Mouse (Mus musculus) stomach, embryonic 16.5 days (tissue): ENCODE measurements around the gene Dmwd. TPM values are rescaled to one million over a fixed set of nuclear protein-coding genes. Genes with fewer than 3 reads are reported as not detected.
A peak's percentile ranks its signal among the peaks of the same experiment; 100 is the strongest.

ENCODE experiments used
- ATAC-seq: fragments of 200-750 bp; cut with Nextera tagmentation; 2 replicates; pipeline ENCODE4 v1.8.0; 2017; ENCODE audit warnings: moderate number of reproducible peaks, moderate TSS enrichment; ENCODE audit not compliant: insufficient read depth, low FRiP score
- H3K27ac ChIP-seq: fragments of 300-500 bp; sonication (generic); 2 replicates; pipeline ENCODE4 v1.5.1; 2014; ENCODE audit warnings: low read length
- H3K27me3 ChIP-seq: fragments of 300-500 bp; sonication (generic); 2 replicates; pipeline ENCODE4 v1.6.1; 2014; ENCODE audit warnings: low read length, control low read depth, mixed read lengths; ENCODE audit not compliant: control insufficient read depth, insufficient read depth
- H3K36me3 ChIP-seq: fragments of 300-500 bp; sonication (generic); 2 replicates; pipeline ENCODE4 v1.6.1; 2014; ENCODE audit warnings: low read length; ENCODE audit not compliant: control insufficient read depth, insufficient read depth
- H3K4me1 ChIP-seq: fragments of 300-500 bp; sonication (generic); 2 replicates; pipeline ENCODE4 v1.6.1; 2014; ENCODE audit warnings: low read length, control low read depth, mixed read lengths; ENCODE audit not compliant: control insufficient read depth, insufficient read depth
- H3K4me2 ChIP-seq: fragments of 300-500 bp; sonication (generic); 2 replicates; pipeline ENCODE4 v1.6.1; 2014; ENCODE audit warnings: low read depth, low read length, mixed read lengths
- H3K4me3 ChIP-seq: fragments of 300-500 bp; sonication (generic); replicated peaks from 2 replicates; pipeline ENCODE4 v1.5.1; 2014; ENCODE audit warnings: mild to moderate bottlenecking, low read length
- H3K9ac ChIP-seq: fragments of 300-500 bp; sonication (generic); 2 replicates; pipeline ENCODE4 v1.6.1; 2014; ENCODE audit warnings: low read length
- H3K9me3 ChIP-seq: fragments of 300-500 bp; sonication (generic); replicated peaks from 2 replicates; pipeline ENCODE4 v1.6.1; 2016; ENCODE audit warnings: low read length, control low read depth; ENCODE audit not compliant: control insufficient read depth
- WGBS: fragments of 180-500 bp; shearing (Covaris S2); extraction: QIAGEN DNeasy Blood & Tissue Kit; methylation state at CpG from one replicate; pipeline ENCODE4 v1.1.7; 2014; 5-methylcytosine and 5-hydroxymethylcytosine counted together
- polyA plus RNA-seq: library from polyadenylated mRNA; unstranded; fragments of >200 nt; fragmentation: Nextera tagmentation; extraction: Ambion mirVana; gene quantifications from 2 replicates; pipeline ENCODE4 v1.2.1, GENCODE M21; 2015

Dmwd gene
- polyA plus RNA-seq, 1 experiment from 2014 or later: 8.3 TPM

- Histone ChIP-seq H3K4me2 (peak overlapping the region; percentile 89), H3K9me3 (no peaks in the 10 kb centered on the region), H3K9ac (peak overlapping the region; percentile 90), H3K27ac (peak overlapping the region; percentile 94), H3K27me3 (no peaks in the 10 kb centered on the region), H3K4me1 (peaks cover 35% of the 10 kb centered on the region), H3K36me3 (no peaks in the 10 kb centered on the region), H3K4me3 (peak overlapping the region; percentile 76)
- under 1% methylated on average over 87 of the region's 87 CpGs for WGBS
- no peak for ATAC-seq
Measured at GRCm38 (mm10) chr7:19094826-19095750, 19.1 kb downstream of the Dmwd start.

- under 1% methylated on average over 19 of the region's 19 CpGs for WGBS
- Histone ChIP-seq H3K27ac (peak overlapping the region; percentile 94), H3K9me3 (no peaks in the 10 kb centered on the region), H3K4me2 (peak overlapping the region; percentile 89), H3K4me3 (peak overlapping the region; percentile 76), H3K27me3 (no peaks in the 10 kb centered on the region), H3K9ac (peak overlapping the region; percentile 90), H3K36me3 (no peaks in the 10 kb centered on the region), H3K4me1 (peaks cover 35% of the 10 kb centered on the region)
- ATAC-seq: no peak
Measured at GRCm38 (mm10) chr7:19095751-19096110, 19.7 kb downstream of the Dmwd start.

- Histone ChIP-seq H3K27ac (peak overlapping the region; percentile 94), H3K36me3 (no peaks in the 10 kb centered on the region), H3K27me3 (no peaks in the 10 kb centered on the region), H3K4me3 (peak overlapping the region; percentile 76), H3K9me3 (no peaks in the 10 kb centered on the region), H3K4me2 (peak overlapping the region; percentile 89), H3K9ac (peak overlapping the region; percentile 90), H3K4me1 (peaks cover 35% of the 10 kb centered on the region)
- WGBS: 47% methylated on average over 5 of the region's 5 CpGs
- ATAC-seq: no peak
Measured at GRCm38 (mm10) chr7:19096421-19096976, 20.5 kb downstream of the Dmwd start.

- no peaks in the 10 kb centered on the region for H3K9me3 ChIP-seq
- ATAC-seq: no peak
- H3K4me2 ChIP-seq: no peak overlapping the region
- H3K9ac ChIP-seq: peak overlapping the region; percentile 15; the same call in 1 of the 2 replicates
- H3K27ac ChIP-seq: no peak overlapping the region
- H3K4me3 ChIP-seq: no peak overlapping the region
- no peaks in the 10 kb centered on the region for H3K27me3 ChIP-seq
- WGBS: 54% methylated on average over 2 of the region's 2 CpGs
- H3K4me1 ChIP-seq: peaks cover 30% of the 10 kb centered on the region
- no peaks in the 10 kb centered on the region for H3K36me3 ChIP-seq
Measured at GRCm38 (mm10) chr7:19097217-19097616, 21.2 kb downstream of the Dmwd start.

- Histone ChIP-seq H3K27me3 (no peaks in the 10 kb centered on the region), H3K4me2 (no peak overlapping the region), H3K9ac (no peak overlapping the region), H3K36me3 (no peaks in the 10 kb centered on the region), H3K27ac (no peak overlapping the region), H3K4me1 (peaks cover 24% of the 10 kb centered on the region), H3K4me3 (no peak overlapping the region), H3K9me3 (no peaks in the 10 kb centered on the region)
- no peak for ATAC-seq
Measured at GRCm38 (mm10) chr7:19097863-19098262, 21.8 kb downstream of the Dmwd start.

- Histone ChIP-seq H3K27me3 (no peaks in the 10 kb centered on the region), H3K9ac (no peak overlapping the region), H3K27ac (no peak overlapping the region), H3K4me1 (peaks cover 19% of the 10 kb centered on the region), H3K4me3 (no peak overlapping the region), H3K9me3 (no peaks in the 10 kb centered on the region), H3K4me2 (no peak overlapping the region), H3K36me3 (no peaks in the 10 kb centered on the region)
- ATAC-seq: no peak
- WGBS: 64% methylated on average over 7 of the region's 7 CpGs
Measured at GRCm38 (mm10) chr7:19098811-19099210, 22.8 kb downstream of the Dmwd start.

GRCm38 (mm10) chr7:19100290-19100689 lies 24.3 kb downstream of the Dmwd start:
- no peaks in the 10 kb centered on the region for H3K9me3 ChIP-seq
- WGBS: 76% methylated on average over 1 of the region's 1 CpGs
- H3K4me3 ChIP-seq: no peak overlapping the region
- no peak overlapping the region for H3K4me2 ChIP-seq
- no peak overlapping the region for H3K27ac ChIP-seq
- no peaks in the 10 kb centered on the region for H3K27me3 ChIP-seq
- no peaks in the 10 kb centered on the region for H3K36me3 ChIP-seq
- H3K4me1 ChIP-seq: peaks cover 19% of the 10 kb centered on the region
- H3K9ac ChIP-seq: no peak overlapping the region
- ATAC-seq: no peak

- no peaks in the 10 kb centered on the region for H3K36me3 ChIP-seq
- no peak overlapping the region for H3K9ac ChIP-seq
- H3K4me2 ChIP-seq: no peak overlapping the region
- H3K27ac ChIP-seq: no peak overlapping the region
- no peaks in the 10 kb centered on the region for H3K9me3 ChIP-seq
- no peak for ATAC-seq
- H3K27me3 ChIP-seq: no peaks in the 10 kb centered on the region
- H3K4me1 ChIP-seq: 0 out of 2 replicates have a peak, but pooled peaks cover 1% of the 10 kb centered on the region
- H3K4me3 ChIP-seq: no peak overlapping the region
Measured at GRCm38 (mm10) chr7:19103741-19104140, 27.7 kb downstream of the Dmwd start.

GRCm38 (mm10) chr7:19104486-19104885 lies 28.5 kb downstream of the Dmwd start:
- Histone ChIP-seq H3K27me3 (no peaks in the 10 kb centered on the region), H3K9ac (no peak overlapping the region), H3K9me3 (no peaks in the 10 kb centered on the region), H3K4me1 (no peaks in the 10 kb centered on the region), H3K4me2 (no peak overlapping the region), H3K36me3 (no peaks in the 10 kb centered on the region), H3K27ac (no peak overlapping the region), H3K4me3 (no peak overlapping the region)
- no peak for ATAC-seq
- WGBS: 71% methylated on average over 2 of the region's 2 CpGs
